Mouse (Mus musculus) liver, embryonic 11.5 days (tissue): Measurements from ENCODE around the gene Myo18b. TPM values are rescaled to one million over a fixed set of nuclear protein-coding genes. Genes with fewer than 3 reads are reported as not detected.

Experiments
- ATAC-seq: fragments of 200-750 bp; cut with Nextera tagmentation; replicated peaks from 2 replicates; pipeline ENCODE4 v1.8.0; 2017; ENCODE audit warnings: moderate number of reproducible peaks, mild to moderate bottlenecking, moderate TSS enrichment, moderate library complexity; ENCODE audit not compliant: low FRiP score
- DNase-seq: peaks from one replicate; pipeline ENCODE4 v3.0.0-alpha.2; 2017; ENCODE audit warnings: low spot score
- H3K27ac ChIP-seq: fragments of 300-500 bp; sonication (generic); 2 replicates; pipeline ENCODE4 v1.5.1; 2014; ENCODE audit warnings: mild to moderate bottlenecking, low read depth, low read length, control low read depth
- H3K27me3 ChIP-seq: fragments of 300-500 bp; sonication (generic); replicated peaks from 2 replicates; pipeline ENCODE4 v1.6.1; 2014; ENCODE audit warnings: low read length, mixed read lengths; ENCODE audit not compliant: control insufficient read depth, insufficient read depth
- H3K36me3 ChIP-seq: fragments of 300-500 bp; sonication (generic); 2 replicates; pipeline ENCODE4 v1.6.1; 2014; ENCODE audit warnings: mild to moderate bottlenecking, low read length, moderate library complexity, mixed read lengths; ENCODE audit not compliant: control insufficient read depth, insufficient read depth
- H3K4me1 ChIP-seq: fragments of 300-500 bp; sonication (generic); replicated peaks from 2 replicates; pipeline ENCODE4 v1.6.1; 2014; ENCODE audit warnings: low read length, mixed read lengths; ENCODE audit not compliant: control insufficient read depth, insufficient read depth
- H3K4me2 ChIP-seq: fragments of 300-500 bp; sonication (generic); 2 replicates; pipeline ENCODE4 v1.6.1; 2014; ENCODE audit warnings: mild to moderate bottlenecking, control low read depth, moderate library complexity
- H3K4me3 ChIP-seq: fragments of 300-500 bp; sonication (generic); 2 replicates; pipeline ENCODE4 v1.5.1; 2014; ENCODE audit warnings: low read depth, low read length, control low read depth
- H3K9ac ChIP-seq: fragments of 300-500 bp; sonication (generic); 2 replicates; pipeline ENCODE4 v1.6.1; 2014; ENCODE audit warnings: low read depth, low read length, control low read depth
- H3K9me3 ChIP-seq: fragments of 300-500 bp; sonication (generic); 2 replicates; pipeline ENCODE4 v1.6.1; 2016; ENCODE audit warnings: low read length, inconsistent platforms, mixed read lengths; ENCODE audit not compliant: control insufficient read depth
- WGBS: fragments of 180-500 bp; shearing (Covaris S2); extraction: QIAGEN DNeasy Blood & Tissue Kit; methylation state at CpG from one replicate; pipeline ENCODE4 v1.1.7; 2014; 5-methylcytosine and 5-hydroxymethylcytosine counted together
- polyA plus RNA-seq: library from polyadenylated mRNA; unstranded; fragments of >200 nt; fragmentation: Nextera tagmentation; extraction: Ambion mirVana; gene quantifications from 2 replicates; pipeline ENCODE4 v1.2.1, GENCODE M21; 2014

The Myo18b gene
- polyA plus RNA-seq, 1 experiment from 2014 or later = 0.60 TPM

- WGBS = 49% methylated on average over 6 of the region's 6 CpGs
- no peak overlapping the region for H3K4me3 ChIP-seq
- H3K9me3 ChIP-seq = no peaks in the 10 kb centered on the region
- DNase-seq (no peak), ATAC-seq (no peak)
- H3K4me1 ChIP-seq = no peaks in the 10 kb centered on the region
- no peaks in the 10 kb centered on the region for H3K36me3 ChIP-seq
- no peak overlapping the region for H3K9ac ChIP-seq
- H3K27ac ChIP-seq = no peak overlapping the region
- H3K4me2 ChIP-seq = no peak overlapping the region
- no peaks in the 10 kb centered on the region for H3K27me3 ChIP-seq
These were observed 52.4 kb downstream of the Myo18b start for GRCm38 (mm10) chr5:112843676-112844257.

GRCm38 (mm10) chr5:112842696-112843095 lies 53.5 kb downstream of the Myo18b start:
- Histone ChIP-seq H3K27me3 (no peaks in the 10 kb centered on the region), H3K9me3 (no peaks in the 10 kb centered on the region), H3K4me1 (no peaks in the 10 kb centered on the region), H3K9ac (no peak overlapping the region), H3K4me3 (no peak overlapping the region), H3K36me3 (no peaks in the 10 kb centered on the region), H3K27ac (no peak overlapping the region), H3K4me2 (no peak overlapping the region)
- ATAC-seq (no peak), DNase-seq (no peak)
- 72% methylated on average over 5 of the region's 5 CpGs for WGBS

- H3K4me3 ChIP-seq = no peak overlapping the region
- ATAC-seq = no peak
- no peak for DNase-seq
- WGBS = 53% methylated on average over 6 of the region's 6 CpGs
- no peak overlapping the region for H3K27ac ChIP-seq
- H3K27me3 ChIP-seq = no peaks in the 10 kb centered on the region
- no peak overlapping the region for H3K9ac ChIP-seq
- no peaks in the 10 kb centered on the region for H3K9me3 ChIP-seq
- H3K36me3 ChIP-seq = no peaks in the 10 kb centered on the region
- no peaks in the 10 kb centered on the region for H3K4me1 ChIP-seq
- no peak overlapping the region for H3K4me2 ChIP-seq
These were observed 54.3 kb downstream of the Myo18b start for GRCm38 (mm10) chr5:112841850-112842249.

GRCm38 (mm10) chr5:112834896-112835295 lies 61.3 kb downstream of the Myo18b start:
- DNase-seq = no peak
- Histone ChIP-seq H3K27me3 (no peaks in the 10 kb centered on the region), H3K4me1 (no peaks in the 10 kb centered on the region), H3K9me3 (no peaks in the 10 kb centered on the region), H3K27ac (no peak overlapping the region), H3K4me2 (no peak overlapping the region), H3K4me3 (no peak overlapping the region), H3K9ac (no peak overlapping the region), H3K36me3 (no peaks in the 10 kb centered on the region)
- ATAC-seq = no peak

GRCm38 (mm10) chr5:112833866-112834265 lies 62.3 kb downstream of the Myo18b start:
- no peaks in the 10 kb centered on the region for H3K9me3 ChIP-seq
- whole genome bisulfite sequencing = 80% methylated on average over 11 of the region's 11 CpGs
- H3K4me3 ChIP-seq = no peak overlapping the region
- DNase-seq (no peak), ATAC-seq (no peak)
- H3K9ac ChIP-seq = no peak overlapping the region
- no peak overlapping the region for H3K4me2 ChIP-seq
- H3K36me3 ChIP-seq = no peaks in the 10 kb centered on the region
- H3K4me1 ChIP-seq = no peaks in the 10 kb centered on the region
- H3K27ac ChIP-seq = no peak overlapping the region
- no peaks in the 10 kb centered on the region for H3K27me3 ChIP-seq

GRCm38 (mm10) chr5:112825091-112825794 lies 70.9 kb downstream of the Myo18b start:
- H3K4me1 ChIP-seq = no peaks in the 10 kb centered on the region
- H3K4me2 ChIP-seq = no peak overlapping the region
- ATAC-seq = no peak
- no peak overlapping the region for H3K27ac ChIP-seq
- no peaks in the 10 kb centered on the region for H3K27me3 ChIP-seq
- no peak overlapping the region for H3K4me3 ChIP-seq
- WGBS = 69% methylated on average over 12 of the region's 12 CpGs
- no peak for DNase-seq
- H3K9ac ChIP-seq = no peak overlapping the region
- H3K9me3 ChIP-seq = no peaks in the 10 kb centered on the region
- H3K36me3 ChIP-seq = no peaks in the 10 kb centered on the region

- 38% methylated on average over 13 of the region's 13 CpGs for WGBS
- Histone ChIP-seq H3K4me2 (no peak overlapping the region), H3K27ac (no peak overlapping the region), H3K9me3 (no peaks in the 10 kb centered on the region), H3K4me3 (no peak overlapping the region), H3K4me1 (no peaks in the 10 kb centered on the region), H3K9ac (no peak overlapping the region), H3K36me3 (no peaks in the 10 kb centered on the region), H3K27me3 (no peaks in the 10 kb centered on the region)
- DNase-seq = no peak
- ATAC-seq = no peak
These were observed 71.8 kb downstream of the Myo18b start for GRCm38 (mm10) chr5:112824376-112824775.

GRCm38 (mm10) chr5:112822426-112822825 lies 73.7 kb downstream of the Myo18b start:
- H3K9me3 ChIP-seq = no peaks in the 10 kb centered on the region
- WGBS = 55% methylated on average over 3 of the region's 3 CpGs
- no peaks in the 10 kb centered on the region for H3K36me3 ChIP-seq
- H3K4me1 ChIP-seq = no peaks in the 10 kb centered on the region
- no peak overlapping the region for H3K4me2 ChIP-seq
- DNase-seq (no peak), ATAC-seq (no peak)
- H3K27ac ChIP-seq = no peak overlapping the region
- no peak overlapping the region for H3K4me3 ChIP-seq
- no peaks in the 10 kb centered on the region for H3K27me3 ChIP-seq
- H3K9ac ChIP-seq = no peak overlapping the region

- no peaks in the 10 kb centered on the region for H3K9me3 ChIP-seq
- H3K4me1 ChIP-seq = no peaks in the 10 kb centered on the region
- H3K36me3 ChIP-seq = no peaks in the 10 kb centered on the region
- no peak overlapping the region for H3K9ac ChIP-seq
- H3K4me2 ChIP-seq = no peak overlapping the region
- no peak overlapping the region for H3K27ac ChIP-seq
- WGBS = 77% methylated on average over 7 of the region's 7 CpGs
- no peak for DNase-seq
- no peaks in the 10 kb centered on the region for H3K27me3 ChIP-seq
- H3K4me3 ChIP-seq = no peak overlapping the region
- ATAC-seq = no peak
These were observed 81.1 kb downstream of the Myo18b start for GRCm38 (mm10) chr5:112815051-112815450.
